Mouse (Mus musculus): Measurements from ENCODE around the gene Kdm5b.

The Kdm5b gene

GRCm38 (mm10) chr1:134646261-134646962 lies 86.4 kb downstream of the Kdm5b start, which contains the start of gene Syt2:
Gene Syt2 (plus strand): TSS chr1:134646677.
- in situ Hi-C loops (cut with MboI, MseI), result no loop called here

DNA sequence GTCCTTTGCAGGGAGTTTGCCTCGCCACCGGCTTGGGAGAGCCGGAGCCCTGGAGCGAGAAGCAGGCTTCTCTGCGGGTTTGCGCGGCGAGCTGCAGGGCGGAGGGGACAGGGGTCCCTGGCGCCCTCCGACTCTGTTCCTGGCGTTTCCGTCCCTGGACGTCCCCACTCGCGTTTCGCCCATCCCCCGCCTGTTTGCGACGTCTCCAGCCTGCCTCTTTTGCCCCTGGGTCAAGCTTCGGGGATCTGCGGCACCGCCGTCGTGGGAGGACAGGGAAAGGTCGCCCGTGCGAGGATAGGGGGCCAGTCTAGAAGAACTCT lies 87.0 kb downstream of the Kdm5b start:
- in situ Hi-C loops (cut with MboI, MseI), result no loop called here

GRCm38 (mm10) chr1:134647591-134647990 lies 87.6 kb downstream of the Kdm5b start:
- in situ Hi-C loops (cut with MboI, MseI), result no loop called here

- in situ Hi-C loops (cut with MboI, MseI), result loop anchor here (10.0 kb wide), 1 partner anchor 1714 kb away; no protein-coding TSS in a partner anchor
Measured at GRCm38 (mm10) chr1:134650816-134651215, 90.8 kb downstream of the Kdm5b start.

DNA sequence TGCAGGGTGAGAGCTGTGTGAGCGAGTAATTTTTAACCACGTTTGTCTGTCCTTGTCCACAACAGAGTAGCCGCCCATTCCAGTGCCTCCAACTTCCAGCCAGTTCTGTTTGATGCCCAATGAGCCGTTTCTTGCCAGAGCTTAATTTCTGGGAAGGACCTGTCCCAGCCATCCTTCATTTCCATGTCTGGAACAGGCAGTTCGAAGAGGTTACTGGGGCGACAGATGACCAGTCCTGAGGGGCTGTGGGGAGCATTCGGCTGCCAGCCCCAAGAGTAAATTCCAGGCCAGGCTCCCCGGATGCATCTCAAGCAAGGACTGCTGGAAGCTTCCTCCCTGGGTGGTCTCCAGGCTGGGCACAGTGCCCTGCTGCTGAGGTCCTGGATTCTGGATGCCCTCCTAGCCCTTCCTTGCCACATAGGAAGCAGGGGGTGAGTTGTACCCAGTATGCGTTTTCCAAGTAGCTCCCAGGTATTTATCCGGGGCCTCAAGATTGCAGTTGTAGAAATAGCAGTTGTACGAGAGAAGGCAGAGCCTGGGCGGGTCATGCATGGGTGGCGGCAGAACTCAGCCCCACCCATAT lies 91.4 kb downstream of the Kdm5b start:
- in situ Hi-C loops (cut with MboI, MseI), result loop anchor here (10.0 kb wide), 1 partner anchor 1713 kb away; no protein-coding TSS in a partner anchor

DNA sequence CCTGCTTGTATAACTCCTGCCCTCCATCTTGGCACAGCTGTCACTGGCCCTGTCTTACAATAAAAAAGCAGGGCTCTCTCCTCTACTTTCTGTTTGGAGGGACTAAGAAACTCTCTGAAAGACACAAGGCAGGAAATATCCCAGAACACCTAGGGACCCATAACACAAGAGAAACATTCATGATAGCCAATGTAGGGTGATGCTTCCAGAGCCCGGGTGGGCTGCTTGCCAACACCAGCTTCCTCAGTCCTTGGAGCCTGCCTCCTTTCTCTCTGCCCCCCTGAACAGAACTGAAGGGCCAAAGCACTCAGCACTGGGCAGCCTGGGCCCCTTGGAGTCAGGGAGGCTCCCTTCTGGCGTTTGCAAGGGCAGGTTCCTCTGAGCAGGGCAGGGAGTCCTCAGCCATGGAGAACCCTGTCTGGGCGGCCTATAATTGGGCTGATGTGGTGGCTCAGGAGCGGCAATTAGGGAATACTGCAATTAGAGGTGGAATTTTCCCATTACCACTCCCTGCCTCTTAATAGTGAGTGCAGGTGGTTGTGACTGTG lies 92.0 kb downstream of the Kdm5b start:
- in situ Hi-C loops (cut with MboI, MseI), result loop anchor here (10.0 kb wide), 1 partner anchor 1713 kb away; no protein-coding TSS in a partner anchor

GRCm38 (mm10) chr1:134653603-134654257 lies 93.8 kb downstream of the Kdm5b start:
- in situ Hi-C loops (cut with MboI, MseI), result loop anchor here (10.0 kb wide), 1 partner anchor 1711 kb away; no protein-coding TSS in a partner anchor

DNA sequence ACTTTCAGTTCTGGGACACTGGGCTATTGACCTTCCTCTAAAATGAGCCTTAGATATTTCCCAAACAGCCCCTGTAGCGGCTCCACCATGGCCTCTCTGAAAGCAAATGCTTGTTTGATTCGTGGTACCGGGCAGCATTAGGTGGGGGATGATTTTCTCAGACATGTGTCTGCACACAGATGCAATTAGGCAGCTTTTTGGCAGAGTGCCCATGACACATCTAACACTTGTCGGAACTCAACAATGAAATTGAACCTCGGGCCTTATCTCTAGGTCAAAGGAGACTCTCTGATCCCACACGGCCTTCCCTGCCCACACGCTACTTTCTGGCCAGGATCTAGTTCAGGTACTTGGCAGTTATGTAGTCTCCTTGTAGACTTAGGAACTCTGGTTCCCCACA lies 98.9 kb downstream of the Kdm5b start:
- in situ Hi-C loops (cut with MboI, MseI), result loop anchor here (10.0 kb wide), 1 partner anchor 1706 kb away; no protein-coding TSS in a partner anchor

DNA sequence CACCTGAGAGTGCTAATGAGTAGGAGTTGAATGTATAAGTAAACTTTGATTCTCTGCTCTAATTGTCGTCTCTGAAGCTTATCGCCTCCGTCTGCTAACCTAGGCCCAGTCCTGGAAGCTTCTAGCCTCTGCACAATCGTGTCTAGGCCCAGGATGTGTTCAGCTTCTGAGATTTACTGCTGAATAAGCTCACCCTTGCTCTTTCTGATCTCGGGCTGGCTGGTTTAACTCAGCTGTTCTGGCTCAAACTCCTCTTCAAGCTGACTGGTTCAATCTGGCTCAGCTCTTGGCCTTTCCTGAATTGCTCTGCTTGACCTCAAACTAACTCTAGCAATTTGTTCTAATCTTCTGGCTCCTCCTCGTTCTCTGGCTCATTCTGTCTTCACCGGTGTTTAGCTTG lies 100.2 kb downstream of the Kdm5b start:
- in situ Hi-C loops (cut with MboI, MseI), result no loop called here

- in situ Hi-C loops (cut with MboI, MseI), result loop anchor here (5.0 kb wide), 1 partner anchor 181 kb away; no protein-coding TSS in a partner anchor
Measured at GRCm38 (mm10) chr1:134671234-134672070, 111.5 kb downstream of the Kdm5b start.

DNA sequence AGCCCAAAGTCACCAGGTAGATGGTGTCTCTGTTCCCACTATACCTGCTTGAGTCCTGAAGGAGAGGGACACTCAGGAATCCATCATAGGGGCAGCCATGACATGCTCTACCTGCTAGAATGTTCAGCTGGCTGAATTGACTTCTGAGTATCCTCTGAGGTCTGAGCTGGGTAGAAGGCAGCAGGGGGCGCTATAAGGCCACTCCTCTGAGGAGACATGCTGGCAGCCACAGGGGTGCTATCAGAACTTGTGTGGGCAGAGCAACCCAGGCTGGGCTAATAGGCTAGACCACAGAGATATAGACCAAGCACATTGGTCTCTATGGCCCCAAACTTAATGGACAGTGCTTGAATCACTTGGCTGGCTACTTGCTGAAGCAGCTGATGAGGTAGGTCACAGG lies 114.3 kb downstream of the Kdm5b start:
- in situ Hi-C loops (cut with MboI, MseI), result loop anchor here (5.0 kb wide), 1 partner anchor 178 kb away; no protein-coding TSS in a partner anchor

GRCm38 (mm10) chr1:134679445-134679844 lies 119.5 kb downstream of the Kdm5b start:
- in situ Hi-C loops (cut with MboI, MseI), result no loop called here

DNA sequence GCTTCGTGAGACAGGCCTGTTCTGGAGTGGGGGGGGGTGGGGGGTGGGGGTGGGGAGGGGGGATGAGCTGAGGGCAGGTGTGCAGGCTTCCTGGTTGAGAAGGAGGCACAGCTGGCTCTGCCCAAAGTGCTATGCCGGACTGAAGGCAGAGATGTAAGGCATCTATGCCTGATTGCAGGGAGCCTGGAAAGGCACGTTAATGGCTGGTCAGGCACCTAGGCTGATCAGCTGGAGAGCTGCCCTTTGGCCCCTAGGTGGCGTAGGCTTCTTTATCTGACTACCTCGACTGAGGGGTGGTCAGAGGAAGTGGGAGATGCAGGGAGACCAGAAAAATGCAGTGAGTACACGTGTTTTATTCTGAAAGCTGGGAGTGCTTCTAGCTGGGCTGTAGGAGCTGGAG lies 120.6 kb downstream of the Kdm5b start:
- in situ Hi-C loops (cut with MboI, MseI), result no loop called here

- in situ Hi-C loops (cut with MboI, MseI), result no loop called here
Measured at GRCm38 (mm10) chr1:134682460-134682859, 122.5 kb downstream of the Kdm5b start.
